Mouse (Mus musculus) liver, embryonic 13.5 days (tissue): Measurements from ENCODE around the gene Cr1l. TPM values are rescaled to one million over a fixed set of nuclear protein-coding genes. Genes with fewer than 3 reads are reported as not detected.

Experiments
- ATAC-seq: fragments of 200-750 bp; cut with Nextera tagmentation; 2 replicates; pipeline ENCODE4 v1.8.0; 2017; ENCODE audit warnings: low read depth, mild to moderate bottlenecking, moderate number of reproducible peaks, moderate library complexity
- DNase-seq: peaks from one replicate; pipeline ENCODE4 v3.0.0; 2022
- H3K27ac ChIP-seq: fragments of 300-500 bp; sonication (generic); 2 replicates; pipeline ENCODE4 v1.5.1; 2015; ENCODE audit warnings: moderate library complexity, mild to moderate bottlenecking, inconsistent platforms
- H3K27me3 ChIP-seq: fragments of 300-500 bp; sonication (generic); 2 replicates; pipeline ENCODE4 v1.6.1; 2015; ENCODE audit warnings: mild to moderate bottlenecking, inconsistent platforms
- H3K36me3 ChIP-seq: fragments of 300-500 bp; sonication (generic); 2 replicates; pipeline ENCODE4 v1.6.1; 2015; ENCODE audit warnings: mild to moderate bottlenecking, inconsistent platforms
- H3K4me1 ChIP-seq: fragments of 300-500 bp; sonication (generic); replicated peaks from 2 replicates; pipeline ENCODE4 v1.6.1; 2015; ENCODE audit warnings: inconsistent platforms
- H3K4me2 ChIP-seq: fragments of 300-500 bp; sonication (generic); 2 replicates; pipeline ENCODE4 v1.6.1; 2015; ENCODE audit warnings: inconsistent platforms, mild to moderate bottlenecking, moderate library complexity
- H3K4me3 ChIP-seq: fragments of 300-500 bp; sonication (generic); replicated peaks from 2 replicates; pipeline ENCODE4 v1.5.1; 2015; ENCODE audit warnings: mild to moderate bottlenecking, inconsistent platforms
- H3K9ac ChIP-seq: fragments of 300-500 bp; sonication (generic); 2 replicates; pipeline ENCODE4 v1.6.1; 2015; ENCODE audit warnings: mild to moderate bottlenecking, inconsistent platforms
- H3K9me3 ChIP-seq: fragments of 300-500 bp; sonication (generic); replicated peaks from 2 replicates; pipeline ENCODE4 v1.6.1; 2016; ENCODE audit warnings: inconsistent platforms
- WGBS: fragments of 180-500 bp; shearing (Covaris S2); methylation state at CpG from one replicate; pipeline ENCODE4 v1.1.7; 2015; ENCODE audit not compliant: insufficient replicate concordance; 5-methylcytosine and 5-hydroxymethylcytosine counted together
- polyA plus RNA-seq: library from polyadenylated mRNA; unstranded; fragments of >200 nt; fragmentation: Nextera tagmentation; extraction: Ambion mirVana; gene quantifications from 2 replicates; pipeline ENCODE4 v1.2.1, GENCODE M21; 2015

The Cr1l gene
- 78.6 and 82.1 TPM in 2 replicates for polyA plus RNA-seq

DNA sequence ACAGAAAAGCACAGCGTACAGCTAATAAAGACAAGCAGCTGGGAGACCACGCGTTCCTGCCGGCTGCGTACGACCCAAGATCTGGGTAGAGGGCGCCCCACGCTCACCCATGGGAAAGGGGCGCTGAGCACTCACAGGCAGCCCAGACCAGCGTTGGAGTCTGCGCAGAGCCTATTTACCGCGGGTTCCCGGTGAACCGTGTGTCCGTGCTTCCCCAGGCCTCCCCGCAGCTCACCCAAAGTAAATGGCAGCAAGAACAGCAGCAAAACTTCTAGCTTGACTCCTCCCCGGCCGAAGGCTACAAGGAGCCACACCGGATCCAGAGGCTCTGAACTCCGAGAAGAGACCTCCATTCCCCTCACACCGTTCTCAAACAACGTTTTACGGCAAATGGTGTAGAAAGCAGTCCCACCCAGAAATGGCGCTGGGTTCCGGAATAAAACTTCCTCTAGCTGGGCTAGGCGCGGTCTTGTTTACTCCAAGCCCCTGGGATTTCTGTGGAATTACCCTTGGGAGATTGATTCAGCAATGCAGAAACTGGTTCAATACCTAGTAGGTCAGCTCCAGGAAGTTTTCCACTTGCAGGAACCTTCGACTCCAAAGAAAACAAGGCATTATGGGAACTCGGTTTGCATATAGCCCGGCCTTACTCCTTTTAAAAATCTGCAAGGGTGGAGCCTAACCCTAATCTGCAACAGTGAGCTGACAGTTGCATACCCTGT lies at the start of gene Cr1l:
Gene Cr1l (minus strand): TSS at position 634 of the 722 bp plus-strand sequence.
- H3K4me2 ChIP-seq, result peak within 1 kb of the TSS; percentile 66
- H3K4me1 ChIP-seq, result peaks cover 13% of the 10 kb centered on the region
- ATAC-seq (peak; percentile 95), DNase-seq (peak; percentile 83)
- H3K36me3 ChIP-seq, result peaks cover 20% of the 10 kb centered on the region
- H3K9ac ChIP-seq, result peak within 1 kb of the TSS; percentile 90
- WGBS, result 0% methylated on average over 31 of the region's 31 CpGs
- no peaks in the 10 kb centered on the region for H3K9me3 ChIP-seq
- peak within 1 kb of the TSS; percentile 78 for H3K4me3 ChIP-seq
- no peaks in the 10 kb centered on the region for H3K27me3 ChIP-seq
- H3K27ac ChIP-seq, result peak within 1 kb of the TSS; percentile 98

DNA sequence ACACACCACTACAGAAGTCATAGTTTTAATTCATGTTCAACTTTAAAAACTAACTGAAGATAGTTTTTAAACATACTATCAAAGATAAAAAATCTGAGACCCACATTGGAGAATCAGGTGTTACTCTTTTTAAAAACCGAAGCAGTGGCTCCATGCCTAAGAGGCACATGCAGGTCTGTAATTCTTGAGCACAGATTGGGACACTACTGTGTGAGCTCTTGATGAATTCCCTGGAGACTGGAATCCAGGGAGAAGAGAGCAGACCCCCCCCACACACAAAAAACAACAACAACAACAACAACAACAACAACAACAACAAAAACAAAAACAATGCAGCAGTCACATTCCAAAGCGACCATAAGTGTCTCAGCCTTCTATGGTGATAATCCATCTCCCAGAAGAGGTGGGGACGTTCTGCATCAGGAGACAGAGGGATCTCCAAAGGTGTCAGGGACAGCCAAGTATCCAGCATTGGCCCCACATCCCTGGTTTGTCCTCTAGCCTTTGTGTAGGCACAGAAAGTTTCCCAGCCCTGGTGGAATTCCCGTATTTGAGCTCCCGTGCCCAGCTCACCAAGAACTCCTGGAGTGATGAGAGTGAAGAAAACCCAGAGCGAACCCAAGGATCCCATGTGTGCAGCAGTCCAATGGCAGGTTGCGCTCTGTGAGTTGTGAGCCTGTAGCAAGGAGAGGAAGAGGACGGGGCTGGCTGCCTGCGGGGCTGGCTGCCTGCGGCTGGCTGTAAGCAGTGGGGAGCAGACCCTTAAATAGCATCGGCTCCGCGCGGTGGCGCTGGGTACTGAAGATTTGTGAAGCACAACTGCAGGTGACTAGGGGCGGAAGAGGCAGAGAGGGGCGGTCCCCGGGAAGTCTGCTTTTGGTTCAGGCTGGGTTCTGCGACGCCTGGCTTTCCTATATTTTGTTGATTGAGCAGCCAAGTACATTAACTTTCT lies 44.9 kb upstream of the Cr1l start, which contains the start of gene Cr2:
Gene Cr2 (minus strand): TSS at position 737 of the 952 bp plus-strand sequence.
- Histone ChIP-seq H3K4me2 (peak within 1 kb of the TSS; percentile 50), H3K9me3 (no peaks in the 10 kb centered on the region), H3K4me1 (peaks cover 4% of the 10 kb centered on the region; the same call in 1 of the 2 replicates), H3K36me3 (no peaks in the 10 kb centered on the region), H3K9ac (no peak within 1 kb of the TSS), H3K27me3 (no peaks in the 10 kb centered on the region), H3K4me3 (0 out of 2 replicates have a peak within 1 kb of the TSS, but pooled peaks have one; percentile 15), H3K27ac (no peak within 1 kb of the TSS)
- 9% methylated on average over 20 of the region's 20 CpGs for WGBS
- ATAC-seq, result peak; percentile 87
- peak; percentile 31 for DNase-seq

DNA sequence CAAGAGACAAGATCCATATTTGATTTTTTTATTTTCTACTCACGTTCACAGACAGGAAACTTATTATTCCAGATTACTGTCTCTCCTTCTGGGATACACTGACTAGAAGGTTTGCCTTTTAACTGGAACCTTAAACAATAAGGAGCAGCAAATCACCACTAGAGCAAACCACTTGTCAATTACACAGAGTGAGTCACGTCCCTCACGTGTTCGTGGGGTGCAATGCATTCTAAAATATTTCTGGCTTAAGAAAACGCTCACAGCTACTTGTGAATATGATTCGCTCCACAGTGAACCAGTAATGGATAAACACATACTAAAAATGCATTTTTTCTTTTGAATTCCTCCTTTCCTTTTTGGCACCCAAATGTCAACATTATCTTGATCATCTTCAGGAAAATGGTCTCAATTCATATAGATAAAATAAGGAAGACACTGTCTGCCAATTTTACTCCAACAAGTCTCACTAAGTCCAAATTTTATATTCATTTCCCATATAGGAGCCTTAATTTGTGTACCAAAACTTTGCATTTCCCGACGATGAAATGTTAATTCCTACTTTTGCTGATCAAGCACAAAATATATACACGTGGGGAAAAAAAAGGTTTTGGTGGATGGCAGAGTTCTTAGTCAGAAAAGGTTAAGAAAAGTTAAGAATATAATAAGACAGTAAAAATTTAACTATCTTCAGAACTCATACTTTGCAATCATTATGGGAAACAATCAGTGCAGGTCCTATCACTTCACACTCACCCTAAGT lies 33.8 kb upstream of the Cr1l start:
- ATAC-seq (no peak), DNase-seq (no peak)
- WGBS, result 59% methylated on average over 9 of the region's 9 CpGs
- Histone ChIP-seq H3K27ac (no peak overlapping the region), H3K4me3 (no peak overlapping the region), H3K36me3 (no peaks in the 10 kb centered on the region), H3K9ac (no peak overlapping the region), H3K4me1 (no peaks in the 10 kb centered on the region), H3K4me2 (no peak overlapping the region), H3K9me3 (no peaks in the 10 kb centered on the region), H3K27me3 (no peaks in the 10 kb centered on the region)

DNA sequence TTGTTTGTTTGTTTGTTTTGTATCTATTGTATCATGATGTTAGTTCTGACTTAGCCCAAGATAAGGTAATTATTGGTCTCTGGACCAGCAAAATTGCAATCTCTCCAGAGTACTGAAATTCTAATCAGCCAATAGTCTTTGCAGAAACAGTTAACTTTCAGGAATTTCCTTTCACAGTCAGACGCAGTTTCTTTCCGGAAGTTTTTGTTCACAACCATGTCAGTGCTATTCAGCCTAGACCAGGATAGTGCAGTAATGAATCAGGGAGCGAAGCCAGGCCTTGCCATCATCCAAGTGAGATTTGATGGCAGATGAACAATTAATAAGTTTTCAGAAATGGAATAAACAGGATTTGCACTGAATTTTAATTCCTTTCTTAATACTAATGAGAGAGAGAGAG lies 684 bp upstream of the Cr1l start:
- Histone ChIP-seq H3K27me3 (no peaks in the 10 kb centered on the region), H3K9ac (peak overlapping the region; percentile 90), H3K36me3 (peaks cover 15% of the 10 kb centered on the region), H3K4me2 (peak overlapping the region; percentile 66), H3K4me3 (peak overlapping the region; percentile 78), H3K9me3 (no peaks in the 10 kb centered on the region), H3K4me1 (peaks cover 13% of the 10 kb centered on the region), H3K27ac (peak overlapping the region; percentile 98)
- 39% methylated on average over 3 of the region's 3 CpGs for WGBS
- DNase-seq (no peak), ATAC-seq (no peak)

DNA sequence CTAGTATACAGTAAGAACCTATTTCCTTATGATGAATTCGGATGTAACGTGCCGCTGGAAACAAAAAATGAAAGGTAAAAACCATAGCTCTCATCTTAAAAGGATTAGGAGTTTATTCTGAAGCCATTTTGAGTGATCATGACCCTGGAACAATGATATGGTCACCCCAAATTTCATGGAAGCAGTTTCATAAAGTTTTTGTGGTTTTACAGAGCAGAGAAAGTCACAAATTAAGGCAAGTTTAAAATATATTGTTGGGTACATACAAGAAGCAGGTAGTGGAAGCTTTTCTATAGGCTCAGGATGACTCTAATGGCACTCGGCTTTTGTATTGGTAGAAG lies 259 bp upstream of the Cr1l start:
- DNase-seq (no peak), ATAC-seq (0 out of 2 replicates have a peak, but pooled peaks have one; percentile 11)
- Histone ChIP-seq H3K4me3 (peak overlapping the region; percentile 78), H3K27me3 (no peaks in the 10 kb centered on the region), H3K4me1 (peaks cover 13% of the 10 kb centered on the region), H3K9ac (peak overlapping the region; percentile 90), H3K4me2 (peak overlapping the region; percentile 66), H3K36me3 (peaks cover 18% of the 10 kb centered on the region), H3K9me3 (no peaks in the 10 kb centered on the region), H3K27ac (peak overlapping the region; percentile 98)
- WGBS, result 13% methylated on average over 4 of the region's 4 CpGs

DNA sequence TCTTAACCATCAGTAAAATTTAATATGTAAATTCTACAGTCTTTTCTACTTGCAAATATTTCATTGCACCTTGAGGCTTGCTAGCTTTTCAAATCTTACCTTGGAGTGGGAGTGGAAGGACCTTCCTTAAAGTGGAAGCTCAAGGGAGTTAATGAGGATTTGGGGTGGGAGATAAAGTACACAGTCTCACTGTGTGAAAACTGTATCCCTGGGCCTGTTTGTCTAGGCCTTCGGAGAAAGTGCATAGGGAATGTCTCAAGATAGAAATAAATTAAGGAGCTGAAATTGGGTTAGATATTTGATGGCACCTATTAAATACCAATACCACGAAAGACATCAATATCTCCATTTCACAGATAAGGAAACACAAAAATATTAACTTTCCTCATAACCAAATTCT lies 907 bp downstream of the Cr1l start:
- Histone ChIP-seq H3K36me3 (peaks cover 24% of the 10 kb centered on the region), H3K4me3 (peak overlapping the region; percentile 78), H3K4me1 (peaks cover 13% of the 10 kb centered on the region), H3K9me3 (no peaks in the 10 kb centered on the region), H3K9ac (peak overlapping the region; percentile 90), H3K4me2 (peak overlapping the region; percentile 66), H3K27me3 (no peaks in the 10 kb centered on the region), H3K27ac (peak overlapping the region; percentile 98)
- ATAC-seq (peak; percentile 50), DNase-seq (no peak)
- 9% methylated on average over 2 of the region's 2 CpGs for WGBS

DNA sequence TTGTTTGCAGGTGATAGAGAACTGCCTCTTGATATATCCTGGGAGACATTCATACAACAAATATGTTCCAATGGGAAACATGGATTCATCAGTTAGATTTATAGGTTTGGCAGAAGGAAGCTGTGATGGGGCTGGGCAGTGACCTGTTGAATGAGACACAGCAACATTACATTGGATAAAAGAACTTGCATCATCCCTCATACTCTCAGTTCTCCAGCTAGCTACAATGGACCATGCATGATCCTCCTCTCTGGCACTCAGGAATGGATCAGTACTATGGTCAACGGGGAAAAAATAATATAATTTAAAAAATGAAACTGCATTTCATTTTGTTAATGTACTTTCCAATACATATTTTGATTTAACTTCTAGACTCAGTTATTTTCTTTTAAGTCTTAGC lies 1.5 kb downstream of the Cr1l start:
- H3K4me3 ChIP-seq, result peak overlapping the region; percentile 52

DNA sequence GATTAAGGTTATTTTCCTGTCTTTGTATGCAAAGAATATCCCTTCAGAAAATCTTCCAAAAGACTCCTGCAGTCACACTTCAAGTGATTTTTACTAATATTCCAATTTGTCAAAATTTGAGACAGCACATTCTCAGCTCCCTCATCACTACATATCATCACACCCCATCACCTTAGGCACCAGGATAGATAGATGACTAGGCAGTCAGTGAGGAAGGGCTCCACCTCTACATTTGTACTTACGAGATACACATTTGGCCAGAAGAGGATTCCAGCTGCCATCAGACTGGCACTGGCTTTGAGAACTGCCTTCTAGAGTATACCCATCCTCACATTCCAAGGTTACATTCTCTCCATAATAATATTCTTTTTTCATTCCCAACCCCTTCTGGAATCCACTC lies 17.0 kb downstream of the Cr1l start:
- no peak overlapping the region for H3K4me3 ChIP-seq
- peaks cover 28% of the 10 kb centered on the region for H3K4me1 ChIP-seq
- peak; percentile 53 for DNase-seq
- no peak overlapping the region; the same call in 1 of the 2 replicates for H3K9ac ChIP-seq
- peak overlapping the region; percentile 38 for H3K4me2 ChIP-seq
- H3K27ac ChIP-seq, result peak overlapping the region; percentile 66
- no peaks in the 10 kb centered on the region for H3K9me3 ChIP-seq
- 35% methylated on average over 1 of the region's 1 CpGs for WGBS
- no peaks in the 10 kb centered on the region for H3K27me3 ChIP-seq
- peaks cover 68% of the 10 kb centered on the region for H3K36me3 ChIP-seq
- peak; percentile 95 for ATAC-seq

More for the DNA sequence above, 1.5 kb downstream of the Cr1l start:
- Histone ChIP-seq H3K9me3 (no peaks in the 10 kb centered on the region), H3K4me1 (peaks cover 13% of the 10 kb centered on the region), H3K4me2 (peak overlapping the region; percentile 63), H3K27me3 (no peaks in the 10 kb centered on the region), H3K27ac (peak overlapping the region; percentile 30; the same call in 1 of the 2 replicates), H3K36me3 (peaks cover 30% of the 10 kb centered on the region), H3K9ac (peak overlapping the region; percentile 63)
- WGBS, result 53% methylated on average over 1 of the region's 1 CpGs
- ATAC-seq, result no peak
- DNase-seq, result no peak

DNA sequence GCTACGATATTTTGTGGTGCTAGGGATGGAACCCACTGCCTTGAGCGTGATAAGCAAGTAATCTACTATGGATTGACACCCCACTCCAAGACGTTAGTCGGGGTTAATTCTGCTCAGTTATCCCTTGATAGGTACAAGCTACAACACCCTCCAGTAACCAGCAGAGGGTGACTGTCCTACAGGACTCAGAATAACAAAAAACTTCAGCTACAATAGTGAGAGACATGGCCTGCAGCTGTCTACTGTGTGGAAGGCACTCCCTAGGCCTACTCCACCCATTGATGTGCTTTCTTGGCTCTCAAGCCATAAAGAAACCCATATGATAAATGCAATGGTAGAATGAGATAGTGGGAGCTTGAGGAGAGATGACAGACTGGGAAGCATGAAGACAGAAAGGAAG lies 17.8 kb downstream of the Cr1l start:
- Histone ChIP-seq H3K4me2 (peak overlapping the region; percentile 38), H3K9me3 (no peaks in the 10 kb centered on the region), H3K36me3 (peaks cover 73% of the 10 kb centered on the region), H3K4me1 (peaks cover 28% of the 10 kb centered on the region), H3K4me3 (no peak overlapping the region), H3K27me3 (no peaks in the 10 kb centered on the region), H3K27ac (peak overlapping the region; percentile 86), H3K9ac (peak overlapping the region; percentile 10)
- DNase-seq, result peak; percentile 39
- peak; percentile 87 for ATAC-seq
- 59% methylated on average over 4 of the region's 4 CpGs for WGBS

DNA sequence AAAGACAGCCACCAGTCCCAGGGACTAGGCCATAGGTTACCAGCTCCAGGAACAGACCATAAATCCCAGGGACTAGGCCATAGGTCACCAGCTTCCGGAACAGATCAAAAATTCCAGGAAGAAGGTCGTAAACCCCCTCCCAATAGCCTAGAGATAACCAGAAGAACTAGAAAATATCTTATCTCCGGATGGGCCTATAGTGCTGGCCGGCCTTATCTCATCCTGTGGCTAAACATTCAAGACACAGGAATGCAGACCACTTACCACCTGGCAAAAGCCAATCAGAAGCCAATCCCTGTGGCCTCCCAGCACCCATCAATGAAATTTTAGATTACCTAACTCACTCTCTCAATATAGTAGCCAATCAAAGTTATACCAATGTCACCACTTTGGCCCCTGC lies 30.7 kb downstream of the Cr1l start:
- Histone ChIP-seq H3K27me3 (no peaks in the 10 kb centered on the region), H3K36me3 (peaks cover 72% of the 10 kb centered on the region), H3K9me3 (no peaks in the 10 kb centered on the region), H3K4me1 (peaks cover 27% of the 10 kb centered on the region), H3K27ac (no peak overlapping the region), H3K4me3 (no peak overlapping the region), H3K4me2 (no peak overlapping the region), H3K9ac (no peak overlapping the region)
- DNase-seq (no peak), ATAC-seq (peak; percentile 48)
- 12% methylated on average over 4 of the region's 4 CpGs for WGBS
